Mouse (Mus musculus): ENCODE results near the gene Gm20388.

DNA sequence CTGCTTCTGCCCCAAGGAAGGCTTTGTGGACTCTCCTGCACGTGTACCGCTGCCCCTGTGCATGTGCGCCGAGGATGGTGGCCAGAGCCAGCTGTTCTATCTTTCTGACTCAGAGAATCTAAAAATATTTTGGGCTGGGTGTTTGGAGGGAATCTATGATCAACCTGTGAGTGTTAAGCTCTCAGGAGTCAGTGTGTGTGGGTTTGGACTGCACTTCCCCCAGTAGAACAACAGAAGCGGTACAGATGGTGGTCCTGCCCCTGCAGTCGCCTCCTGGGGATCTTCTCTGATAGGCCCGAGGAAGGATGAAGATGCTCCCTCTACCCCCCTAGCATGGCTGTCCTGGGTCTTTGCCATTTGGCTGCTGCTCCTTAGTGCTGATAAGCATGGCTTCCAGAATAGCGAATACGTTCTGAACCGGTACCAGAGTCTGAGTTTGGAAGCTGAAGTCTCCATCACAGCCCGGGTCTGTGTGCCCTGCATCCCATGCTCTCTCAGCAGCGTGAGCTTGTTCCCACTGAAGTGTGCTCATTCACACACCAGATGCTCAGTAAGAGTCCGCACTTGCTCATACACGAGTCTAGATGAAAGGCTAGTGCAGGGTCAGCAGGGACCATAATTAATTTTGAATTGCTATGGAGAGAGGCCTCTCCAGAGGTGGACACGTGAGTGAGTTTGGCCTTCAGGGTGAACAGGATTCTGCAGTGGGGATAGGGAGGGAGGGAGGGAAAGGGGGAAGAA, 233.4 kb downstream of the Gm20388 start:
- no peak for TF ChIP-seq CTCF (IDR thresholded peaks at IDR 0.05; ENCODE audit: borderline replicate concordance, extremely low read depth, insufficient read depth, insufficient read length)
- TF ChIP-seq POLR2A (IDR thresholded peaks at IDR 0.05; ENCODE audit: borderline replicate concordance, extremely low read depth, insufficient read depth, insufficient read length, poor library complexity, severe bottlenecking), result no peak

Data from brain, embryonic 14.5 days (tissue).